Mouse (Mus musculus) C2C12 (cell line): ENCODE results near the gene C730034F03Rik. TPM values are rescaled to one million over a fixed set of nuclear protein-coding genes. Genes with fewer than 3 reads are reported as not detected.

Experiments
- H3K27me3 ChIP-seq: one replicate; pipeline ENCODE4 v1.6.1; 2011; ENCODE audit not compliant: control insufficient read depth, insufficient read depth, insufficient read length
- H3K36me3 ChIP-seq: one replicate; pipeline ENCODE4 v1.6.1; 2011; ENCODE audit not compliant: control insufficient read depth, insufficient read depth
- H3K4me3 ChIP-seq: one replicate; pipeline ENCODE4 v1.5.1; 2011; ENCODE audit warnings: mild to moderate bottlenecking, control low read depth; ENCODE audit not compliant: poor library complexity, insufficient read depth, severe bottlenecking
- H3K79me2 ChIP-seq: one replicate; pipeline ENCODE4 v1.6.1; 2011; ENCODE audit not compliant: control insufficient read depth, insufficient read depth
- H3K79me3 ChIP-seq: one replicate; pipeline ENCODE4 v1.6.1; 2011; ENCODE audit warnings: low read depth, control low read depth
- H3ac ChIP-seq: one replicate; pipeline ENCODE3; 2011; ENCODE audit warnings: low read depth; ENCODE audit not compliant: control insufficient read depth, insufficient read length
- CEBPB ChIP-seq: IDR thresholded peaks from one replicate; pipeline ENCODE4 v1.6.1; 2011; ENCODE audit warnings: low read depth, mild to moderate bottlenecking, control low read depth, moderate library complexity
- CTCF ChIP-seq: IDR thresholded peaks from one replicate; pipeline ENCODE4 v1.5.1; 2011; ENCODE audit not compliant: control insufficient read depth, insufficient read depth, insufficient read length
- FOSL1 ChIP-seq: IDR thresholded peaks from one replicate; pipeline ENCODE4 v1.8.0; 2011; ENCODE audit warnings: mild to moderate bottlenecking, low read length; ENCODE audit not compliant: poor library complexity, insufficient read depth, severe bottlenecking
- MAX ChIP-seq: IDR thresholded peaks from one replicate; pipeline ENCODE4 v1.6.1; 2011; ENCODE audit warnings: mild to moderate bottlenecking, control low read depth
- MYOD1 ChIP-seq: IDR thresholded peaks from one replicate; pipeline ENCODE4 v1.6.1; 2011; ENCODE audit warnings: low read depth; ENCODE audit not compliant: control insufficient read depth, insufficient read length
- MYOG ChIP-seq: IDR thresholded peaks from one replicate; pipeline ENCODE4 v1.6.1; 2011; ENCODE audit not compliant: control insufficient read depth, insufficient read length; ENCODE audit errors: extremely low read depth
- USF1 ChIP-seq: IDR thresholded peaks from one replicate; pipeline ENCODE4 v1.6.1; 2011; ENCODE audit warnings: low read depth, mild to moderate bottlenecking, control low read depth, moderate library complexity
- polyA plus RNA-seq: library from polyadenylated mRNA; unstranded; fragments of >200 nt; fragmentation: generic; extraction: Trizol; gene quantifications from one replicate; pipeline ENCODE4 v1.2.1, GENCODE M21; 2012; ENCODE audit warnings: missing spikeins

Gene C730034F03Rik
- polyA plus RNA-seq, 1 experiment = 0.33 TPM

DNA sequence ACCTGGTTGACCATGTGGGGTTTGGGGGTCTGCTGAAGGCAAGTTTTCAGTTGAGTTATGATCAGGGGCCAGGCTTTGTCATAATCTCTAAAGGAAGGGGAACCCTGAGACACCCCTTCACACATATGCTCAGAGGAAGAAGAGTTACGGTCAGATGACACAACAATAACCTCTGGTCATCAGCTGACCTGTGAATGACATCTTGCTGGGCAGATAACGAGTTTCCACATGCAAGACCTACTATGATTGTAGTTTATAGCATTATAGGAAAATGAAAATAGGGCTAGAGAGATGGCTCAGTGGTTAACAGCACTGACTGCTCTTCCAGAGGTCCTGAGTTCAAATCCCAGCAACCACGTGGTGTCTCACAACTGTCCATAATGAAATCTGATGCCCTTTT, 49.2 kb downstream of the C730034F03Rik start:
- Histone ChIP-seq H3K4me3 (no peak overlapping the region), H3K27me3 (no peaks in the 10 kb centered on the region), H3K79me3 (no peaks in the 10 kb centered on the region), H3K36me3 (no peaks in the 10 kb centered on the region), H3K79me2 (no peaks in the 10 kb centered on the region), H3ac (no peak overlapping the region)
- no peak for TF ChIP-seq FOSL1
- TF ChIP-seq USF1 = no peak
- TF ChIP-seq MYOG = no peak
- no peak for TF ChIP-seq MAX
- TF ChIP-seq CTCF = no peak
- TF ChIP-seq MYOD1 = no peak
- no peak for TF ChIP-seq CEBPB

Other genes with a start within 250 kb of the C730034F03Rik start
- 206 TPM for gene Plxnb2, start 248.8 kb upstream of the C730034F03Rik start, polyA plus RNA-seq
- gene Dennd6b, start 233.1 kb upstream of the C730034F03Rik start, polyA plus RNA-seq = 2.1 TPM
- 18.4 TPM for gene Ppp6r2, start 218.0 kb upstream of the C730034F03Rik start, polyA plus RNA-seq
- gene Sbf1, start 114.3 kb upstream of the C730034F03Rik start, polyA plus RNA-seq = 143 TPM
- 7.0 TPM for gene Adm2, start 106.9 kb upstream of the C730034F03Rik start, polyA plus RNA-seq
- gene Miox, start 95.2 kb upstream of the C730034F03Rik start, polyA plus RNA-seq = not detected
- gene Lmf2, start 73.9 kb upstream of the C730034F03Rik start, polyA plus RNA-seq = 95.9 TPM
- 185 TPM for gene Ncaph2, start 73.9 kb upstream of the C730034F03Rik start, polyA plus RNA-seq
- gene Sco2, start 55.7 kb upstream of the C730034F03Rik start, polyA plus RNA-seq = 47.6 TPM
- 3.4 TPM for gene Tymp, start 52.5 kb upstream of the C730034F03Rik start, polyA plus RNA-seq
- gene Odf3b, start 50.3 kb upstream of the C730034F03Rik start, polyA plus RNA-seq = not detected
- gene Klhdc7b, start 44.7 kb upstream of the C730034F03Rik start, polyA plus RNA-seq = not detected
- gene Syce3, start 19.1 kb upstream of the C730034F03Rik start, polyA plus RNA-seq = not detected
- gene Cpt1b, start 3.7 kb upstream of the C730034F03Rik start, polyA plus RNA-seq = 2.5 TPM
- 0.06 TPM for gene Gm44502, start 107 bp downstream of the C730034F03Rik start, polyA plus RNA-seq
- gene Chkb, start 319 bp downstream of the C730034F03Rik start, polyA plus RNA-seq = 47.1 TPM
- not detected for gene Mapk8ip2, start 24.3 kb downstream of the C730034F03Rik start, polyA plus RNA-seq
- 22.3 TPM for gene Arsa, start 47.8 kb downstream of the C730034F03Rik start, polyA plus RNA-seq
- gene Shank3, start 70.0 kb downstream of the C730034F03Rik start, polyA plus RNA-seq = 4.0 TPM
- gene Acr, start 138.7 kb downstream of the C730034F03Rik start, polyA plus RNA-seq = not detected
- gene Rabl2, start 162.3 kb downstream of the C730034F03Rik start, polyA plus RNA-seq = 24.3 TPM